Mouse (Mus musculus) embryonic facial prominence, embryonic 15.5 days (tissue): ENCODE measurements around the gene Tatdn2. TPM values are rescaled to one million over a fixed set of nuclear protein-coding genes. Genes with fewer than 3 reads are reported as not detected.

Experiments used
- ATAC-seq: fragments of 200-750 bp; cut with Nextera tagmentation; 2 replicates; pipeline ENCODE4 v1.8.0; 2017; ENCODE audit warnings: low read depth, moderate TSS enrichment; ENCODE audit not compliant: insufficient number of reproducible peaks, low FRiP score, low TSS enrichment
- H3K27ac ChIP-seq: fragments of 300-500 bp; sonication (generic); replicated peaks from 2 replicates; pipeline ENCODE4 v1.5.1; 2015; ENCODE audit warnings: mild to moderate bottlenecking, inconsistent platforms
- H3K27me3 ChIP-seq: fragments of 300-500 bp; sonication (generic); 2 replicates; pipeline ENCODE4 v1.6.1; 2015; ENCODE audit warnings: inconsistent platforms
- H3K36me3 ChIP-seq: fragments of 300-500 bp; sonication (generic); 2 replicates; pipeline ENCODE4 v1.6.1; 2015; ENCODE audit warnings: mild to moderate bottlenecking, inconsistent platforms
- H3K4me1 ChIP-seq: fragments of 300-500 bp; sonication (generic); 2 replicates; pipeline ENCODE4 v1.6.1; 2015; ENCODE audit warnings: inconsistent platforms
- H3K4me2 ChIP-seq: fragments of 300-500 bp; sonication (generic); replicated peaks from 2 replicates; pipeline ENCODE4 v1.6.1; 2015; ENCODE audit warnings: mild to moderate bottlenecking, inconsistent platforms
- H3K4me3 ChIP-seq: fragments of 300-500 bp; sonication (generic); replicated peaks from 2 replicates; pipeline ENCODE4 v1.5.1; 2015; ENCODE audit warnings: mild to moderate bottlenecking, inconsistent platforms
- H3K9ac ChIP-seq: fragments of 300-500 bp; sonication (generic); 2 replicates; pipeline ENCODE4 v1.6.1; 2015; ENCODE audit warnings: inconsistent platforms
- H3K9me3 ChIP-seq: fragments of 300-500 bp; sonication (generic); replicated peaks from 2 replicates; pipeline ENCODE4 v1.6.1; 2016; ENCODE audit warnings: inconsistent platforms
- WGBS: fragments of 180-500 bp; shearing (Covaris S2); methylation state at CpG from one replicate; pipeline ENCODE4 v1.1.7; 2015; 5-methylcytosine and 5-hydroxymethylcytosine counted together
- polyA plus RNA-seq: library from polyadenylated mRNA; unstranded; fragments of >200 nt; fragmentation: Nextera tagmentation; extraction: Ambion mirVana; gene quantifications from 2 replicates; pipeline ENCODE4 v1.2.1, GENCODE M21; 2015

Gene Tatdn2
- polyA plus RNA-seq, 1 experiment from 2014 or later: 0.95 TPM

DNA sequence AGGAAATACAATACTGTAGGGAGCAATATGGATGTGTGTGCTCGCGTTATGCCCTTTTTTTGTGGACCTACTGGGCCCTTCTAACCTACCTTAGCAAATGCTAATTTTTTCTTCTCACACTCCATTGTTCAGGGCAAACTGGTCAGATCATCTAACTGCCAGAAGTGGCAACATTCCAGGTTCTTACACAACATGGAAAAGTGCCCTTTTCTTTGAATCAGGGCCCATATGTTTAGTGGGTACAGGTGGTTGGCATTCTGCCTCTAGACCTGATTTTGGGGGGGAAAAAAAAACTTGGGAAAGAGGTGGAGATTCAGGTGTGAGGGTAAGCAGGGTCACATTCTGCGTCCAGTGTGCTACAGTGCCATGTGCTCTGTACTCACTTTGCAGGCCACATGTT, 20.7 kb downstream of the Tatdn2 start:
- ATAC-seq: no peak
- no peaks in the 10 kb centered on the region for H3K27me3 ChIP-seq
- 84% methylated on average over 3 of the region's 3 CpGs for WGBS
- H3K9ac ChIP-seq: no peak overlapping the region
- H3K9me3 ChIP-seq: no peaks in the 10 kb centered on the region
- no peak overlapping the region for H3K27ac ChIP-seq
- H3K4me3 ChIP-seq: no peak overlapping the region
- no peak overlapping the region for H3K4me2 ChIP-seq
- no peaks in the 10 kb centered on the region for H3K4me1 ChIP-seq
- H3K36me3 ChIP-seq: peaks cover 68% of the 10 kb centered on the region

DNA sequence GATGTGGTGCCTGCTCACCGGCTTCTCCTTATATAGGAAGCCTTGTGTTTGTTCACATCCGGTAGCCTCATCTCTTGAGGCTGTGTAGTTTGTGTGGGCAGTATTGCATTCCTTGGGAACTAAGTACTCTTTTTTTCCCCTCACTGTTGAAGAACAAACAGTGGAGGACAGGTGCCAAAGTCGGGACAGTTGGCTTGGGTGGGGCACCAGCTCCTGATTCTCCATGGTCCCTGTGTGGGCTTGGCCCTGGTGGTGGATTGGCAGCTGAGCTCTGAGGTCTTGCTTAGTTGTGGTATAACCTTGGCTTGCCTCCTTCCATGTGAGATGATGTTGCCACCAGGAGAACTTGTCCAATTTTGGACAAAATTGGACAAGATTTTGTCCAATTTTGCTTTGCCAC, 23.0 kb downstream of the Tatdn2 start, which contains the start of gene Ghrl:
Gene Ghrl (minus strand): TSS at position 3 of the 400 bp plus-strand sequence.
- H3K36me3 ChIP-seq: peaks cover 62% of the 10 kb centered on the region
- no peak within 1 kb of the TSS for H3K4me2 ChIP-seq
- H3K4me3 ChIP-seq: no peak within 1 kb of the TSS
- WGBS: 86% methylated on average over 3 of the region's 3 CpGs
- no peaks in the 10 kb centered on the region for H3K9me3 ChIP-seq
- H3K9ac ChIP-seq: no peak within 1 kb of the TSS
- no peaks in the 10 kb centered on the region for H3K4me1 ChIP-seq
- ATAC-seq: no peak
- H3K27ac ChIP-seq: no peak within 1 kb of the TSS
- H3K27me3 ChIP-seq: no peaks in the 10 kb centered on the region

DNA sequence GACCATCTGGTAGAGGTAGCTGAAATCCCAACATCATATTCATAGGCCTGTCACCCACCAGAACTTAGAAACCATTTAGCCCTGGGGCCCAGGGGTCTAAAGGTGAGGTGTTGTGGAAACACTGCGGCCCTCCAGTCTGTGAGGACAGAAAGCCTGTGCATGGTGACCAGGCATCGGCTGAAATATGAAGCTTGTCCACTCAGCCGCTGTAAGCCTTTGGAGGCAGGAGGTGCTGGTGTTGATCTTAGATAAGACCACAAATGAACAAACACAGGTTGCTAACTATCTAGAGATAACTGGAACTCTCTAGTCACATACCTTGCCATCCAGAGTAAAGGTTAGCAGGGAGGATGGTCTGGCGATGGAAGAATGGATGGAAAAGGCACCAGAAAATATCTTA, 24.2 kb downstream of the Tatdn2 start:
- no peak overlapping the region for H3K4me3 ChIP-seq
- no peaks in the 10 kb centered on the region for H3K27me3 ChIP-seq
- no peaks in the 10 kb centered on the region for H3K9me3 ChIP-seq
- H3K4me2 ChIP-seq: no peak overlapping the region
- peaks cover 60% of the 10 kb centered on the region for H3K36me3 ChIP-seq
- ATAC-seq: no peak
- H3K4me1 ChIP-seq: no peaks in the 10 kb centered on the region
- H3K27ac ChIP-seq: no peak overlapping the region
- no peak overlapping the region for H3K9ac ChIP-seq
- WGBS: 85% methylated on average over 4 of the region's 4 CpGs

DNA sequence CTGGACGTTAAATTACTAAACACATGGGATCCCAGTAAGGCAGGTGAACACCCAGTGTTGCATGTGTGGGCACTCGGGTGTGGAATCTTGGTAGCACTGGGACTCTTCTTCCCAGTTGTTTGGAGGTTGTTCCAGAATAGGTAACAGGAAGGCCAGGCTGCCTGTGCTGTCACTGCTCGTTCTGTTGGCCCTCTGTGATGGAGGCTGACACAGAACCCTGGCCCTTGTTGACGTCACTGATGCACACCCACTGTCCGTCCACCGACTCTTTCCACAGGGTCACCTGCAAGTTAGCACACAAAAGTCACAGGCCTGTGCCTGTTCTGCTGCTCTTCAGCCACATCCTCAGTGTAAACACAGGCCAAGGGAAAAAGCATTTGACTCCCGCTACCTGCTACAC, 31.3 kb downstream of the Tatdn2 start:
- Histone ChIP-seq H3K27me3 (no peaks in the 10 kb centered on the region), H3K4me2 (no peak overlapping the region), H3K36me3 (peaks cover 94% of the 10 kb centered on the region), H3K9me3 (no peaks in the 10 kb centered on the region), H3K27ac (no peak overlapping the region), H3K4me3 (no peak overlapping the region), H3K9ac (no peak overlapping the region), H3K4me1 (no peaks in the 10 kb centered on the region)
- 90% methylated on average over 7 of the region's 7 CpGs for WGBS
- no peak for ATAC-seq

DNA sequence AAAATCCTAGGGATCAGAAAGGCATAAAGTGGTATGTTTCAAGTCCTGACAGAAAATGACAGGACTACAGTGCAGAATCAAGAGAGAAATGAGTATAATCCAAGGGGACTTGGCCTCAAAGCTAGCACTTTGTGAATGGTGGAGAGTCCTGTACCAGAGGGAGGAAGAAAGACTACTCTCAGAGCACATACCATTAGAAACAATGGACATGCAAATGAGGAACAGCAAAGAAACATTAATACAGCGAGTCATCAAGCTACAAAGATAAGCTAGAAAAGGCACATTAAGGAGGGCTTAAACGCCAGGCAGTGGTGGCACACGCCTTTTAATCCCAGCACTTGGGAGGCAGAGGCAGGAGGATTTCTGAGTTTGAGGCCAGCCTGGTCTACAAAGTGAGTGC, 34.4 kb downstream of the Tatdn2 start:
- Histone ChIP-seq H3K4me1 (no peaks in the 10 kb centered on the region), H3K4me2 (no peak overlapping the region), H3K36me3 (peaks cover 96% of the 10 kb centered on the region), H3K9me3 (no peaks in the 10 kb centered on the region), H3K9ac (no peak overlapping the region), H3K27me3 (no peaks in the 10 kb centered on the region), H3K4me3 (no peak overlapping the region), H3K27ac (no peak overlapping the region)
- 90% methylated on average over 3 of the region's 3 CpGs for WGBS
- no peak for ATAC-seq

DNA sequence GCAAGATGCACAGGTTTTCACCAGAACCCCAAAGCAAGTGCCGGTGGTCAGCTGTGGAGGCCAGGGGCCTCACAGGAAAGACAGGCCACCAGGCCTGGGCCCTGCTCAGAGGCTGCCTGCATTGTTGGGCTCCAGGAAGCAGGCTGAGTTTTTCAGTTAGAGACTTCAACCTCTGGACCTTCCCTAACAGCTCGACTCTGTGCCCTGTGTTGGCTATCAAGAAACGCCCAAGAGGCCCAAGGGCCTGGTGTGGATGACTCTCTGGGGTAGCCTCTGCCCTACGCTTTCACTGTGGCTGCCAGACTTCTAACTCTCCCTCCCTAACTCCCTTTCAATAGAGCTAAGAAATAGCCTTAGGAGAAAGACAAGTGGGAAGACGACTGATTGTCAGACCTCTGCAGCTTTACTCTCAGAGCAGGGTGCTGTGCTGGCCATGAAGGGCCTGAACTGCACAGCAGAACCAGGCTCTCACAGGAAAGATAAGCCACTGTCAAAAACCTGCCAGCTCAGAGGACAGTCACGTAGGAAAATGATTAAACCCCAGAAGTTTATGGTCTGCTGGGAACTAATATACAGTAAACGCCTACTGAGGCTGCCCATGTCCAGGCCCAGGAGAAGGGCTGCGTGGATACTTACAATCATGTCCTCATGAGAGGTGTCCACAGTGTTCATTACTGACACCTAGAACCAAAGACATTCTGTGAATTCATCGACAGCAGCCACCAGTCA, 40.6 kb downstream of the Tatdn2 start:
- H3K4me2 ChIP-seq: no peak overlapping the region
- no peak overlapping the region for H3K4me3 ChIP-seq
- peaks cover 14% of the 10 kb centered on the region for H3K4me1 ChIP-seq
- H3K36me3 ChIP-seq: peaks cover 56% of the 10 kb centered on the region
- 88% methylated on average over 9 of the region's 9 CpGs for WGBS
- no peak overlapping the region for H3K27ac ChIP-seq
- no peak overlapping the region for H3K9ac ChIP-seq
- no peaks in the 10 kb centered on the region for H3K27me3 ChIP-seq
- no peak for ATAC-seq
- no peaks in the 10 kb centered on the region for H3K9me3 ChIP-seq

DNA sequence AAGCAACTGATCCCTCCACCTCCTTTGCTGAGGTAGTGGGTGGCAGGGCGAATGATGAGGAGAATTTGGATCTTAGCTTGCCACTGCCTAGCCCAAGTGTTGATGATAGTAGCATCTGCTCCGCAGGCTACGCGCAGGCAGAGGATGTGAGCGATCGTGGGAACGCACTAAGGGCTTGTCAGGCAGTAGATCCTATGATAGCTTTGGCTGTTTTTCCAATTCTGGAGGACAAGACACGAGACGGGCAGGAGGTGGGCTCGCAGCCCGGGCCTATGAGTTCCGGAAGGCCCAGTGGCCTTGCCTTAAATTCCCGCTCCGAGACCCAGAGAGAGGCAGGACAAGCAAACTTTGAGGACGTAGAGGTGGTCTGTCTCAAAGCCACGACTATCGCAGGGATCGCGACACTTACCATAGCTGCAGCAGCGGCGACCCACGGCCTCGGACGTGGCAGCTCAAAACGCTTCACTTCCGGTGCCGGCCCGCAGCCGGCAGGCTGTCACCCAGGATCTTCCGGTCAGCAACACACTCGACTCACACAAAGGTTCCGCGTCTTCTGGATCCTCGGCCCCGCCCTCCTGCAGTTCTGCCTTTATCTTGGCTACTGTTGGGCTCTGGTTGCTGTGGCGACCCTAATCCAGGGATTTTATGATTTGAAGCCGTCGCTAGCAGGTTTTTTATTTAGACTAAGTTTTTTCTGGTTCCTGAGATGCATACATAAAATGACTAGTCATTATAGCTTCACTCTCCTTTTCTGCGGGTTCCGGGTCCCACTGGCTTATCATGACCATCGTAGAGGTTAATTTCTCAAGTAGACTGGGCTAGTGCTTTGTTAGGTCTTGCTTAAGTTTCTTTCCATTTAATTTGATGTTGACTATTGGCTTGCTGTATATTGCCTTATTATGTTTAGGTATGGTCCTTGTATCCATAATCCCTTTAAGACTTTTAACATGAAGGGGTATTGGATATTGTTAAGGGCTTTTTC, 43.7 kb downstream of the Tatdn2 start, which contains the start of gene Sec13:
Gene Sec13 (minus strand): TSS at position 508 of the 982 bp plus-strand sequence.
- H3K27ac ChIP-seq: peak within 1 kb of the TSS; percentile 80
- 7% methylated on average over 41 of the region's 41 CpGs for WGBS
- peaks cover 28% of the 10 kb centered on the region for H3K36me3 ChIP-seq
- H3K4me3 ChIP-seq: peak within 1 kb of the TSS; percentile 86
- H3K4me2 ChIP-seq: peak within 1 kb of the TSS; percentile 77
- H3K9ac ChIP-seq: peak within 1 kb of the TSS; percentile 87
- H3K4me1 ChIP-seq: peaks cover 14% of the 10 kb centered on the region
- ATAC-seq: peak; percentile 74; the same call in 1 of the 2 replicates
- H3K27me3 ChIP-seq: no peaks in the 10 kb centered on the region
- no peaks in the 10 kb centered on the region for H3K9me3 ChIP-seq

DNA sequence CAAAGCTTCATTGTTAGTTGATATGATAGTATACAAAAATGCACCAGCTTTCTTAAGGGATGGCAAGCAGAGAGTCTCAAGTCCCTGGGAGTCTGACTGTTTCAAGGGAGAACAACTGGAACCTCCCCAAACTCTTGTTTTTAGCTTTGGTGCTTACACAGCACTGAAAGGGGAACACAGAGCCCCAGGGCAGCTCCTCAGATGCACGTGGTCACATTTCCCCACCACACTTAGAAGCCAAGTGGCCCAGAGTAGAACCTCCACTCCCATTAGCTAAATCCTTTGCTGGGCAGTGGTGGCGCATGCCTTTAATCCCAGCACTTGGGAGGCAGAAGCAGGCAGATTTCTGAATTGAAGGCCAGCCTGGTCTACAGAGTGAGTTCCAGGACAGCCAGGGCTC, 44.6 kb downstream of the Tatdn2 start:
- Histone ChIP-seq H3K4me1 (peaks cover 14% of the 10 kb centered on the region), H3K9me3 (no peaks in the 10 kb centered on the region), H3K27me3 (peaks cover 3% of the 10 kb centered on the region), H3K4me2 (no peak overlapping the region), H3K36me3 (peaks cover 20% of the 10 kb centered on the region), H3K4me3 (no peak overlapping the region), H3K9ac (no peak overlapping the region), H3K27ac (no peak overlapping the region)
- no peak for ATAC-seq
- 67% methylated on average over 2 of the region's 2 CpGs for WGBS

DNA sequence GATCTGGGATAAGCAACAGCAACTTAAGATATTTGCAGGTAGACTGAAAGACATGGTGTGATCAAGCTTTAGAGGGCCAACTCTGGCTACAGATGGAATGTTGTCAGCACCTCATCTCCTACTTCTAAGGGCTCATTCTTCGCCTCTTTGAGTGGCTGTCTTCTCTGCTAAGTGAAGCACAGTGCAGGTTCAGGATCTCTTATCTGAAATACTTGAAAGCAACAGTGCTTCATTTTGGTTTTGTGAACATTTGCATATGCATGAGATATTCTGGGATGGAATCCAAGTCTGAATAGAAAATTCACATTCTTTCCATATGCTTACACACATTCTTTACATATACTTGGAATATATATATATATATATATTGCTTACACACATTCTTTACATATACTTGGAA, 45.5 kb downstream of the Tatdn2 start:
- peaks cover 14% of the 10 kb centered on the region for H3K4me1 ChIP-seq
- peaks cover 6% of the 10 kb centered on the region for H3K27me3 ChIP-seq
- H3K9me3 ChIP-seq: no peaks in the 10 kb centered on the region
- ATAC-seq: no peak
- no peak overlapping the region for H3K4me3 ChIP-seq
- peaks cover 12% of the 10 kb centered on the region for H3K36me3 ChIP-seq
- no peak overlapping the region for H3K27ac ChIP-seq
- no peak overlapping the region for H3K4me2 ChIP-seq
- 84% methylated on average over 1 of the region's 1 CpGs for WGBS
- no peak overlapping the region for H3K9ac ChIP-seq

DNA sequence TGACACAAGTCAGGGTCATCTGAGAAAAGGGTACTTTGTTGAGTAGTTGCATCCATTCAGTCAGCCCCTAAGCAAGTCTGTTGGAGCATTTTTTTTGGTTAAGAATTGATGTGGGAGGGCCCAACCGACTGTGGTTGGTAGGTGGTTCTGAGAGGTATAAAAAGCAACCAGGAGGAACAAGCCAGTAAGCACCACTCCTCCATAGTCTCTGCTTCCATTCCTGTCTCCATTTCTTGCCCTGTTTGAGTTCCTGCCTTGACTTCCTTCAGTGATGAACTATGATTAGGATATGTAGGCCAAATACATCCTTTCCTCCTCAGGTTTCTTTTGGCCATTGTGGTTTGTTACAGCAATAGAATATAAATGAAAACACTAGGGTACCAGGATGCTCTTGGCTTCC, 46.3 kb downstream of the Tatdn2 start:
- Histone ChIP-seq H3K4me1 (peaks cover 14% of the 10 kb centered on the region), H3K4me3 (no peak overlapping the region), H3K9ac (no peak overlapping the region), H3K4me2 (no peak overlapping the region), H3K27me3 (peaks cover 7% of the 10 kb centered on the region), H3K27ac (no peak overlapping the region), H3K9me3 (no peaks in the 10 kb centered on the region), H3K36me3 (peaks cover 5% of the 10 kb centered on the region; the same call in 1 of the 2 replicates)
- WGBS: 61% methylated on average over 1 of the region's 1 CpGs
- ATAC-seq: no peak

DNA sequence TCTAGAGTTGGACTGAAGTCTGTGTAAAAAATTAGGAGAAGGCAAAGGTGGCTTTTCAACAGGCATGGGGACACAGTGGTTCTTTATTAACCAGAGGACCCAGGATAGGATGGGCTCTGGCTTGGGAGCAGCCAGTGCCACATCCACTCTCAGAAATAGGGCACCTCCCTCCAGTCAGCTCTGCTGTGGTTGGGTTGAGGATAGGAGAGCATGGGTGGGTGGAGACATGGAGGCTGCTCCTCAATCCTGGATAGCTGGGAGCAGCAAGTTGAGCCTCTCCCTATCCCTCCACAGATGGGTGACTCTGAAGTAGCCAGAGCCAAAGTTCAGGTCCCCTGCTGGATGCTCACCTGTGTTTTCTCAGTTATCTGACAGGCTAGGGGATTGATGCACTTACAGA, 48.3 kb downstream of the Tatdn2 start:
- Histone ChIP-seq H3K9ac (no peak overlapping the region), H3K27me3 (peaks cover 26% of the 10 kb centered on the region), H3K4me3 (no peak overlapping the region), H3K9me3 (no peaks in the 10 kb centered on the region), H3K36me3 (no peaks in the 10 kb centered on the region), H3K4me1 (peaks cover 4% of the 10 kb centered on the region; the same call in 1 of the 2 replicates), H3K27ac (no peak overlapping the region), H3K4me2 (no peak overlapping the region)
- ATAC-seq: no peak
